Mouse (Mus musculus): ENCODE measurements around the gene Spata32. TPM values are rescaled to one million over a fixed set of nuclear protein-coding genes. Genes with fewer than 3 reads are reported as not detected.

Gene Spata32
- total RNA-seq, 2 experiments from 2014 or later: not detected

Other genes starting within 250 kb of the Spata32 start
- gene Nmt1, start 190.2 kb downstream of the Spata32 start, total RNA-seq (2021): 10 to 100 TPM; 77.3 to 79.8 TPM
- gene Dcakd, start 190.1 kb downstream of the Spata32 start, total RNA-seq (2021): 100 to 1,000 TPM; 114 to 126 TPM
- 1 to 10 TPM; 8.7 to 8.9 TPM for gene Plcd3, start 116.8 kb downstream of the Spata32 start, total RNA-seq (2021)
- 10 to 100 TPM; 58.4 to 64.4 TPM for gene Acbd4, start 116.8 kb downstream of the Spata32 start, total RNA-seq (2021)
- 10 to 100 TPM; 50.6 to 53.4 TPM for gene Hexim1, start 102.2 kb downstream of the Spata32 start, total RNA-seq (2021)
- gene Hexim2, start 86.0 kb downstream of the Spata32 start, total RNA-seq (2021): 10 to 100 TPM; 10.4 to 11.8 TPM
- gene Fmnl1, start 47.3 kb downstream of the Spata32 start, total RNA-seq (2021): 10 to 100 TPM; 13.4 to 14.2 TPM
- gene 1700023F06Rik, start 9.9 kb downstream of the Spata32 start, total RNA-seq (2021): under 1 TPM; 0.45 to 0.70 TPM
- gene Map3k14, start 49.0 kb upstream of the Spata32 start, total RNA-seq (2021): 1 to 10 TPM; 6.9 to 8.0 TPM
- 10 to 100 TPM; 21.0 to 22.3 TPM for gene Arhgap27, start 145.3 kb upstream of the Spata32 start, total RNA-seq (2021)
- gene Plekhm1, start 194.3 kb upstream of the Spata32 start, total RNA-seq (2021): 10 to 100 TPM; 18.0 TPM

All from adrenal gland, postnatal 4 days (tissue).